Mouse (Mus musculus) bone marrow macrophage, adult 2 months (primary cell): ENCODE measurements around the gene Gm20219.

ENCODE experiments used
- CTCF ChIP-seq: IDR thresholded peaks from 2 replicates; pipeline ENCODE4 v1.5.1; 2012; ENCODE audit warnings: low read depth, mild to moderate bottlenecking, low read length, moderate library complexity
- POLR2A ChIP-seq: IDR thresholded peaks from 2 replicates; pipeline ENCODE4 v1.6.1; 2012; ENCODE audit warnings: mild to moderate bottlenecking, low read depth, low read length, borderline replicate concordance

- TF ChIP-seq CTCF: no peak
- no peak for TF ChIP-seq POLR2A
These were observed 13.6 kb downstream of the Gm20219 start for GRCm38 (mm10) chr17:56540562-56540975.
